Mouse (Mus musculus): ENCODE measurements around the gene Ms4a4b. TPM values are rescaled to one million over a fixed set of nuclear protein-coding genes. Genes with fewer than 3 reads are reported as not detected.
"Not testable (repeated sequence)": the region's sequence is repeated elsewhere in the genome, so short reads cannot be mapped to it uniquely, and the experiment has no call there.

The Ms4a4b gene
- polyA plus RNA-seq, 2 experiments = 0.06 to 0.26 TPM

- no peaks in the 10 kb centered on the region for H3K9me3 ChIP-seq (ENCODE audit: control insufficient read depth, low read length)
- no peak overlapping the region for H3K27ac ChIP-seq (replicated peaks; ENCODE audit: low read depth, low read length)
- no peak overlapping the region for H3K4me2 ChIP-seq (replicated peaks; ENCODE audit: low read depth, low read length, severe bottlenecking)
- TF ChIP-seq POLR2A (IDR thresholded peaks at IDR 0.05; ENCODE audit: borderline replicate concordance, extremely low read depth, insufficient read depth, insufficient read length) = no peak
- no peaks in the 10 kb centered on the region for H3K27me3 ChIP-seq (ENCODE audit: control insufficient read depth, insufficient read depth, low read length)
- no peak for ATAC-seq (ENCODE audit: low FRiP score, low read depth)
- no peak overlapping the region for H3K9ac ChIP-seq (ENCODE audit: low read depth, low read length, severe bottlenecking)
- 83% methylated on average over 1 of the region's 1 CpGs for WGBS
- H3K36me3 ChIP-seq (ENCODE audit: control insufficient read depth, insufficient read depth, low read length) = no peaks in the 10 kb centered on the region
- H3K4me1 ChIP-seq (ENCODE audit: control insufficient read depth, insufficient read depth, low read length) = no peaks in the 10 kb centered on the region
- H3K4me3 ChIP-seq (replicated peaks; ENCODE audit: low read length) = no peak overlapping the region
- DNase-seq (ENCODE audit: low spot score) = no peak
Observed at GRCm38 (mm10) chr19:11486599-11486998, 43.2 kb downstream of the Ms4a4b start.

- ATAC-seq (ENCODE audit: low FRiP score, low read depth) (no peak), DNase-seq (ENCODE audit: low spot score) (no peak)
- no peaks in the 10 kb centered on the region for H3K36me3 ChIP-seq (ENCODE audit: control insufficient read depth, insufficient read depth, low read length)
- H3K4me3 ChIP-seq (replicated peaks; ENCODE audit: low read length) = no peak overlapping the region
- H3K4me2 ChIP-seq (replicated peaks; ENCODE audit: low read depth, low read length, severe bottlenecking) = no peak overlapping the region
- H3K27me3 ChIP-seq (ENCODE audit: control insufficient read depth, insufficient read depth, low read length) = no peaks in the 10 kb centered on the region
- no peaks in the 10 kb centered on the region for H3K4me1 ChIP-seq (ENCODE audit: control insufficient read depth, insufficient read depth, low read length)
- no peak for TF ChIP-seq POLR2A (IDR thresholded peaks at IDR 0.05; ENCODE audit: borderline replicate concordance, extremely low read depth, insufficient read depth, insufficient read length)
- no peak overlapping the region for H3K9ac ChIP-seq (ENCODE audit: low read depth, low read length, severe bottlenecking)
- 63% methylated on average over 4 of the region's 4 CpGs for WGBS
- no peak overlapping the region for H3K27ac ChIP-seq (replicated peaks; ENCODE audit: low read depth, low read length)
- no peaks in the 10 kb centered on the region for H3K9me3 ChIP-seq (ENCODE audit: control insufficient read depth, low read length)
Observed at GRCm38 (mm10) chr19:11491406-11492189, 48.2 kb downstream of the Ms4a4b start.

- Histone ChIP-seq H3K27me3 (ENCODE audit: control insufficient read depth, insufficient read depth, low read length) (no peaks in the 10 kb centered on the region), H3K36me3 (ENCODE audit: control insufficient read depth, insufficient read depth, low read length) (no peaks in the 10 kb centered on the region), H3K4me2 (replicated peaks; ENCODE audit: low read depth, low read length, severe bottlenecking) (no peak overlapping the region), H3K9me3 (ENCODE audit: control insufficient read depth, low read length) (no peaks in the 10 kb centered on the region), H3K4me3 (replicated peaks; ENCODE audit: low read length) (no peak overlapping the region), H3K9ac (ENCODE audit: low read depth, low read length, severe bottlenecking) (no peak overlapping the region), H3K4me1 (ENCODE audit: control insufficient read depth, insufficient read depth, low read length) (no peaks in the 10 kb centered on the region), H3K27ac (replicated peaks; ENCODE audit: low read depth, low read length) (no peak overlapping the region)
- WGBS = 68% methylated on average over 1 of the region's 1 CpGs
- TF ChIP-seq POLR2A (IDR thresholded peaks at IDR 0.05; ENCODE audit: borderline replicate concordance, extremely low read depth, insufficient read depth, insufficient read length) = no peak
- ATAC-seq (ENCODE audit: low FRiP score, low read depth) = no peak
- DNase-seq (ENCODE audit: low spot score) = no peak
Observed at GRCm38 (mm10) chr19:11492671-11493070, 49.3 kb downstream of the Ms4a4b start.

- Histone ChIP-seq H3K9ac (ENCODE audit: low read depth, low read length, severe bottlenecking) (no peak overlapping the region), H3K36me3 (ENCODE audit: control insufficient read depth, insufficient read depth, low read length) (no peaks in the 10 kb centered on the region), H3K4me1 (ENCODE audit: control insufficient read depth, insufficient read depth, low read length) (no peaks in the 10 kb centered on the region), H3K4me3 (replicated peaks; ENCODE audit: low read length) (no peak overlapping the region), H3K9me3 (ENCODE audit: control insufficient read depth, low read length) (no peaks in the 10 kb centered on the region), H3K4me2 (replicated peaks; ENCODE audit: low read depth, low read length, severe bottlenecking) (no peak overlapping the region), H3K27me3 (ENCODE audit: control insufficient read depth, insufficient read depth, low read length) (no peaks in the 10 kb centered on the region), H3K27ac (replicated peaks; ENCODE audit: low read depth, low read length) (no peak overlapping the region)
- 85% methylated on average over 3 of the region's 3 CpGs for WGBS
- no peak for TF ChIP-seq POLR2A (IDR thresholded peaks at IDR 0.05; ENCODE audit: borderline replicate concordance, extremely low read depth, insufficient read depth, insufficient read length)
- DNase-seq (ENCODE audit: low spot score) (no peak), ATAC-seq (ENCODE audit: low FRiP score, low read depth) (no peak)
Observed at GRCm38 (mm10) chr19:11494519-11494918, 51.2 kb downstream of the Ms4a4b start.

GRCm38 (mm10) chr19:11496361-11496760 lies 53.0 kb downstream of the Ms4a4b start:
- Histone ChIP-seq H3K4me2 (replicated peaks; ENCODE audit: low read depth, low read length, severe bottlenecking) (no peak overlapping the region), H3K9ac (ENCODE audit: low read depth, low read length, severe bottlenecking) (no peak overlapping the region), H3K4me3 (replicated peaks; ENCODE audit: low read length) (no peak overlapping the region), H3K36me3 (ENCODE audit: control insufficient read depth, insufficient read depth, low read length) (no peaks in the 10 kb centered on the region), H3K27ac (replicated peaks; ENCODE audit: low read depth, low read length) (no peak overlapping the region), H3K9me3 (ENCODE audit: control insufficient read depth, low read length) (no peaks in the 10 kb centered on the region), H3K4me1 (ENCODE audit: control insufficient read depth, insufficient read depth, low read length) (no peaks in the 10 kb centered on the region), H3K27me3 (ENCODE audit: control insufficient read depth, insufficient read depth, low read length) (no peaks in the 10 kb centered on the region)
- ATAC-seq (ENCODE audit: low FRiP score, low read depth) (no peak), DNase-seq (ENCODE audit: low spot score) (no peak)
- no peak for TF ChIP-seq POLR2A (IDR thresholded peaks at IDR 0.05; ENCODE audit: borderline replicate concordance, extremely low read depth, insufficient read depth, insufficient read length)
- 81% methylated on average over 6 of the region's 6 CpGs for WGBS

GRCm38 (mm10) chr19:11497300-11497699 lies 53.9 kb downstream of the Ms4a4b start:
- H3K27ac ChIP-seq (replicated peaks; ENCODE audit: low read depth, low read length); H3K9me3 ChIP-seq (ENCODE audit: control insufficient read depth, low read length); H3K27me3 ChIP-seq (ENCODE audit: control insufficient read depth, insufficient read depth, low read length); ATAC-seq (ENCODE audit: low FRiP score, low read depth); H3K4me2 ChIP-seq (replicated peaks; ENCODE audit: low read depth, low read length, severe bottlenecking); H3K4me3 ChIP-seq (replicated peaks; ENCODE audit: low read length); H3K4me1 ChIP-seq (ENCODE audit: control insufficient read depth, insufficient read depth, low read length); H3K9ac ChIP-seq (ENCODE audit: low read depth, low read length, severe bottlenecking); H3K36me3 ChIP-seq (ENCODE audit: control insufficient read depth, insufficient read depth, low read length); DNase-seq (ENCODE audit: low spot score): not testable (repeated sequence)
- WGBS = 78% methylated on average over 1 of the region's 1 CpGs

Data from limb, embryonic 14.5 days (tissue).